Mouse (Mus musculus): ENCODE data around the gene Armh1.
"Not testable (repeated sequence)": the region's sequence is repeated elsewhere in the genome, so short reads cannot be mapped to it uniquely, and the experiment has no call there.

Armh1 gene

GRCm38 (mm10) chr4:117267831-117268437, 16.0 kb upstream of the Armh1 start:
- in situ Hi-C loops (cut with MboI, MseI): no loop called here

- in situ Hi-C loops (cut with MboI, MseI): no loop called here
These were observed 15.4 kb upstream of the Armh1 start for GRCm38 (mm10) chr4:117267284-117267683.

GRCm38 (mm10) chr4:117262987-117263386, 11.1 kb upstream of the Armh1 start:
- in situ Hi-C loops (cut with MboI, MseI): no loop called here

- in situ Hi-C loops (cut with MboI, MseI): no loop called here
These were observed 10.4 kb upstream of the Armh1 start for GRCm38 (mm10) chr4:117262101-117262913.

GRCm38 (mm10) chr4:117261222-117261621, 9.3 kb upstream of the Armh1 start:
- in situ Hi-C loops (cut with MboI, MseI): no loop called here

- in situ Hi-C loops (cut with MboI, MseI): not testable (repeated sequence)
These were observed 8.0 kb upstream of the Armh1 start for GRCm38 (mm10) chr4:117259909-117260308.

GRCm38 (mm10) chr4:117254672-117255071, 2.7 kb upstream of the Armh1 start:
- in situ Hi-C loops (cut with MboI, MseI): no loop called here

GRCm38 (mm10) chr4:117254017-117254627, 2.2 kb upstream of the Armh1 start:
- in situ Hi-C loops (cut with MboI, MseI): no loop called here

GRCm38 (mm10) chr4:117253218-117254016, 1.5 kb upstream of the Armh1 start:
- in situ Hi-C loops (cut with MboI, MseI): no loop called here

GRCm38 (mm10) chr4:117252755-117253154, 830 bp upstream of the Armh1 start:
- in situ Hi-C loops (cut with MboI, MseI): no loop called here

- in situ Hi-C loops (cut with MboI, MseI): no loop called here
These were observed 426 bp upstream of the Armh1 start for GRCm38 (mm10) chr4:117252351-117252750.

GRCm38 (mm10) chr4:117250982-117251381, 943 bp downstream of the Armh1 start:
- in situ Hi-C loops (cut with MboI, MseI): no loop called here

GRCm38 (mm10) chr4:117240867-117241266, 11.1 kb downstream of the Armh1 start:
- in situ Hi-C loops (cut with MboI, MseI): no loop called here

GRCm38 (mm10) chr4:117239153-117239552, 12.8 kb downstream of the Armh1 start:
- in situ Hi-C loops (cut with MboI, MseI): no loop called here

GRCm38 (mm10) chr4:117235822-117236221, 16.1 kb downstream of the Armh1 start:
- in situ Hi-C loops (cut with MboI, MseI): no loop called here

- in situ Hi-C loops (cut with MboI, MseI): no loop called here
These were observed 17.7 kb downstream of the Armh1 start for GRCm38 (mm10) chr4:117234166-117234741.

- in situ Hi-C loops (cut with MboI, MseI): no loop called here
These were observed 20.7 kb downstream of the Armh1 start for GRCm38 (mm10) chr4:117231208-117231607.

- in situ Hi-C loops (cut with MboI, MseI): no loop called here
These were observed 21.6 kb downstream of the Armh1 start for GRCm38 (mm10) chr4:117230331-117230730.

GRCm38 (mm10) chr4:117229590-117229989, 22.3 kb downstream of the Armh1 start:
- in situ Hi-C loops (cut with MboI, MseI): no loop called here

- in situ Hi-C loops (cut with MboI, MseI): no loop called here
These were observed 26.7 kb downstream of the Armh1 start for GRCm38 (mm10) chr4:117225250-117225649.

GRCm38 (mm10) chr4:117224122-117224521, 27.8 kb downstream of the Armh1 start:
- in situ Hi-C loops (cut with MboI, MseI): no loop called here

Measured in T-helper 17 cell (primary cell).